22 mouse cellular contexts compared by ENCODE assay signal in the genomic region with DNA sequence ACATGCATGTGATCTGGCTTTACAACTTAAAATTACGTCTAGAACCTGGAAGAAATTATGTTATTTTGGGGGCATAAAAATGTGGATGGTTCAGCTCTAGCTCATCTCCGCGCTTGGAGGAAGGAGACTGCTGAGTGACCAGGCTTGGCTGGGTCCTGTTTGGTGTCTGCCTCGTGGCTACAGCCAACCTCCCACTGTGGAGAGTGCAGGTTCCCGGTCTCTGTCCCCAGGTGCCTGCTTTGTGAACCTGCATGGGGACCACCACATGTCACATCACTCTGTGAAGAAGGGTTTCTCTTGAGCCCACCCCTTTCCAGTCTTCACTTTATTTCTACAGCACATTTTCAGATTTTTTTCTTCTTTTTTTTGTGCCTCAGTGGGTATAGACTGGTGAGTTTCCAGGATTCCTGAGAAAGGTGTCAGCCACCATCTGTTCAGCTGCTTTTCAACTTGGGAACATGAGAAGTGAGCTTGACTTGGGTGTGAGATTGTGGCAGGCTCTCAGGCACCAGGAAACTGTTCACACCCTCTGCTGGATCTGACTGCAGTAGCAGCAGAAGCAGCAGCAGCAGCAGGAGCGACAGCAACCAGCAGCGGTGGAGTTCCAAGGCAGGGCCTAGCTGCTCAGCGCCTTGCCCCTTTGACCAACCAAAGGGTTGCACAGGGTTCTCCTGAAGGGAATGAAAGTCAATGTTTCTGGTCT.
DNase-seq lines count a peak whose midpoint lies in the region; ATAC-seq and TF ChIP-seq lines count a peak whose summit lies in the region.
"Had no signal": no experiment of that assay in that cellular context is flagged by ENCODE, and none has a peak within 500 bp of the region (broad histone marks: within the 10 kb centered on the region; RNA-seq: fewer than 3 reads in every experiment).

No protein-coding gene starts in this region.

- H3K27ac ChIP-seq in forebrain, embryonic 15.5 days (replicated peaks) = peak overlapping the region; percentile 42; the same call in 1 of the 2 replicates
- H3K27ac ChIP-seq in forebrain, embryonic 10.5 days = no peak overlapping the region
- no peak overlapping the region for H3K27ac ChIP-seq in stomach, postnatal 0 days (replicated peaks)
- H3K27ac ChIP-seq: embryonic facial prominence, embryonic 13.5 days; heart, embryonic 15.5 days; hindbrain, postnatal 0 days; limb, embryonic 15.5 days; liver, embryonic 15.5 days; midbrain, embryonic 13.5 days; neural tube, embryonic 12.5 days had no signal

- no peak for TF ChIP-seq EP300 in stomach, postnatal 0 days (optimal IDR thresholded peaks at IDR 0.05)

- no peaks in the 10 kb centered on the region for H3K36me3 ChIP-seq in forebrain, embryonic 15.5 days
- H3K36me3 ChIP-seq in forebrain, embryonic 10.5 days (replicated peaks) = no peaks in the 10 kb centered on the region
- no peaks in the 10 kb centered on the region for H3K36me3 ChIP-seq in stomach, postnatal 0 days (ENCODE audit: control insufficient read depth, insufficient read depth, low read length)
- H3K36me3 ChIP-seq: embryonic facial prominence, embryonic 13.5 days; G1E; heart, embryonic 15.5 days; limb, embryonic 15.5 days; liver, embryonic 15.5 days; midbrain, embryonic 13.5 days; neural tube, embryonic 12.5 days had no signal

- H3K27me3 ChIP-seq in forebrain, embryonic 15.5 days = no peaks in the 10 kb centered on the region
- no peaks in the 10 kb centered on the region for H3K27me3 ChIP-seq in forebrain, embryonic 10.5 days (ENCODE audit: poor library complexity, severe bottlenecking)
- no peaks in the 10 kb centered on the region for H3K27me3 ChIP-seq in stomach, postnatal 0 days (ENCODE audit: control insufficient read depth, insufficient read depth, low read length)
- H3K27me3 ChIP-seq: embryonic facial prominence, embryonic 13.5 days; heart, embryonic 15.5 days; limb, embryonic 15.5 days; midbrain, embryonic 13.5 days; neural tube, embryonic 12.5 days had no signal

- no peak; the same call in 1 of the 2 replicates for TF ChIP-seq CTCF in stomach, postnatal 0 days (IDR thresholded peaks at IDR 0.05; ENCODE audit: low read depth)

- no peak overlapping the region for H3K9ac ChIP-seq in forebrain, embryonic 15.5 days (replicated peaks)
- no peak overlapping the region for H3K9ac ChIP-seq in stomach, postnatal 0 days (ENCODE audit: low read length)
- H3K9ac ChIP-seq: embryonic facial prominence, embryonic 13.5 days; heart, embryonic 15.5 days; limb, embryonic 15.5 days; liver, embryonic 15.5 days; midbrain, embryonic 13.5 days; neural tube, embryonic 12.5 days had no signal

- 63% methylated on average over 8 of the region's 8 CpGs for WGBS in forebrain, embryonic 15.5 days
- 55% methylated on average over 8 of the region's 8 CpGs for WGBS in forebrain, embryonic 10.5 days
- WGBS in stomach, postnatal 0 days = 55% methylated on average over 8 of the region's 8 CpGs

- DNase-seq in forebrain, embryonic 10.5 days (ENCODE audit: extremely low spot score, low spot score) = no peak
- peak; percentile 18 to 27 for DNase-seq in left cerebral cortex, adult 18-20 months (ENCODE audit: low spot score in 2 of 2)
- DNase-seq in left cerebral cortex, adult 11 months (ENCODE audit: low spot score) = no peak
- peak; percentile 19 to 23 for DNase-seq in right cerebral cortex, postnatal 36 days (ENCODE audit: low spot score in 2 of 2)
- DNase-seq in right cerebral cortex, postnatal 25 days = no peak
- no peak for DNase-seq in stomach, postnatal 0 days (ENCODE audit: low spot score)
- DNase-seq: adrenal gland, postnatal 10 days; cerebellum, adult 11 months; gastrocnemius, postnatal 10 days; heart, adult 18-20 months; kidney, adult 11 months; thymus, postnatal 14 days had no signal

- no peak overlapping the region for H3K4me3 ChIP-seq in forebrain, embryonic 15.5 days
- no peak overlapping the region for H3K4me3 ChIP-seq in forebrain, embryonic 10.5 days
- H3K4me3 ChIP-seq in stomach, postnatal 0 days (ENCODE audit: low read depth, low read length) = no peak overlapping the region
- H3K4me3 ChIP-seq: embryonic facial prominence, embryonic 13.5 days; heart, embryonic 15.5 days; limb, embryonic 15.5 days; liver, embryonic 15.5 days; midbrain, embryonic 13.5 days; neural tube, embryonic 12.5 days had no signal

- H3K4me2 ChIP-seq in forebrain, embryonic 15.5 days (replicated peaks) = no peak overlapping the region
- no peak overlapping the region for H3K4me2 ChIP-seq in stomach, postnatal 0 days (replicated peaks; ENCODE audit: low read depth)
- H3K4me2 ChIP-seq: embryonic facial prominence, embryonic 13.5 days; heart, embryonic 15.5 days; limb, embryonic 15.5 days; liver, embryonic 15.5 days; midbrain, embryonic 13.5 days; neural tube, embryonic 12.5 days had no signal

- H3K4me1 ChIP-seq in forebrain, embryonic 15.5 days = peaks cover 5% of the 10 kb centered on the region; the same call in 1 of the 2 replicates
- peaks cover 25% of the 10 kb centered on the region for H3K4me1 ChIP-seq in forebrain, embryonic 10.5 days
- H3K4me1 ChIP-seq in stomach, postnatal 0 days (replicated peaks; ENCODE audit: control insufficient read depth, insufficient read depth) = no peaks in the 10 kb centered on the region
- H3K4me1 ChIP-seq: heart, embryonic 15.5 days; liver, embryonic 15.5 days; midbrain, embryonic 13.5 days; neural tube, embryonic 12.5 days had no signal

- no peaks in the 10 kb centered on the region for H3K9me3 ChIP-seq in forebrain, embryonic 15.5 days
- no peaks in the 10 kb centered on the region for H3K9me3 ChIP-seq in forebrain, embryonic 10.5 days
- no peaks in the 10 kb centered on the region for H3K9me3 ChIP-seq in stomach, postnatal 0 days (ENCODE audit: control insufficient read depth, low read length)
- H3K9me3 ChIP-seq: embryonic facial prominence, embryonic 13.5 days; heart, embryonic 15.5 days; limb, embryonic 15.5 days; liver, embryonic 15.5 days; midbrain, embryonic 13.5 days; neural tube, embryonic 12.5 days had no signal

- no peak; the same call in 1 of the 2 replicates for ATAC-seq in forebrain, embryonic 15.5 days (replicated peaks)
- ATAC-seq in stomach, postnatal 0 days (ENCODE audit: low FRiP score, low TSS enrichment) = no peak
- ATAC-seq: activated CD4-positive, CD25-positive, alpha-beta regulatory T cell, adult 4 months; hindbrain, postnatal 0 days; midbrain, embryonic 13.5 days had no signal

Comparison
In these comparisons a context has a peak if more than half of its experiments do, and no peak if none do; other contexts are left out.
1. DNase-seq: peak in left cerebral cortex, adult 18-20 months (2 of 2) and right cerebral cortex, postnatal 36 days (2 of 2); none in forebrain, embryonic 10.5 days (single experiment), left cerebral cortex, adult 11 months (single experiment), right cerebral cortex, postnatal 25 days (single experiment) and stomach, postnatal 0 days (single experiment).